Mouse (Mus musculus) G1E-ER4 (cell line): ENCODE data around the gene Kcnd2. TPM values are rescaled to one million over a fixed set of nuclear protein-coding genes. Genes with fewer than 3 reads are reported as not detected.

Experiments
- GATA1 ChIP-seq: IDR thresholded peaks from one replicate; pipeline ENCODE4 v1.8.0; 2012; ENCODE audit warnings: low read length, inconsistent platforms
- polyA plus RNA-seq: library from polyadenylated mRNA; stranded (reverse); fragments of >175 nt; gene quantifications from 2 replicates; pipeline ENCODE4 v1.2.3, GENCODE M21; 2012

Gene Kcnd2
- polyA plus RNA-seq, 1 experiment, result not detected

DNA sequence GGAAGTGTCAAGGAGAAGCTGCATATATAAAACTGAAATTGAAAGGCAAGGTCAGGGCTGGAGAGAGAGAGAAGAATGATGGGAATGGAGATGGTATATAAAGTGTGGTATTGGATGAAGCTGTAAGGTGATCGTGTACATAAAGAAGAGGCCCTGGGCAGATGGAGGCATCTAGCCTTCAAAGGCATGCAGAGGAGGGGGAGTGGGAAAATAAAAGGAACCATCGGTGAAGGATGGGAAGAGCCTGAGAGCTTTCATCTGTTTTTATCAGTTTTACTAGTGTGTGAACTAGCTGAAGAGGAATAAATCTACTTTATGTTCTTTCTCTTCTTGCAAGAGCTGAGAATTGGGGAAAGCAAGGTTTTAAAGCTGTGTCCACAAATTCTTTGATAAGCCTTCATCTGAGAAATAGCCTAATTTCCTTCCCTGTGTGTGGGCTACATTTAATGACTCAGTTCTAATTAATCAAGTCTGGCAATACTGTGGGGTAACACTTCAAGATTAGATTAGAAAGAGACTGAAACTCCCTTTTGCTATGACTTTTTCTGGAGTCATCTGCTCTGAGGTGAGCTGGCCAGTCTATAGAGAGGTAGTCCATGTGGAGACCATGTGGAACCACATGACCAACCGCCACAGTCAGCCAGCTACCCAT, 529.4 kb downstream of the Kcnd2 start:
- no peak for TF ChIP-seq GATA1

DNA sequence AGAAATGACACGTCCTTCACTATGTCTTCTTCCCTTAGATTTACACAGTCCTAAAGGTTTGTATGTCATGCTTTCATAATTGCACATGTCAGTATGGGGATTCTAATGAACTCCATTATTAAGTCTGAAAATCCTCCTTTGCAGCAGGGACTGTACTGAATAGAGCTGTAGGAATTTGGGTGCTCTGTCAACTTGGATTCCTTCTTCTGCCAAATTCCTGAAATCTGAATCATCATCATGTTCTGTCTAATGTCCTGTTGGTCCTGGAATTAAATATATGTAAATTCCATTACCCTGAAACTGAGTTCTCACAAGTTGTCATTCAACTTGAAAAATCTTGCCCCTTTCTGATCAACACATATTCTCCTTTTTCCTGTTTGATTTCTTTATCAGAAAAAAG, 532.2 kb downstream of the Kcnd2 start:
- no peak for TF ChIP-seq GATA1

- no peak for TF ChIP-seq GATA1
Measured at GRCm38 (mm10) chr6:21767787-21768221, 552.5 kb downstream of the Kcnd2 start.

DNA sequence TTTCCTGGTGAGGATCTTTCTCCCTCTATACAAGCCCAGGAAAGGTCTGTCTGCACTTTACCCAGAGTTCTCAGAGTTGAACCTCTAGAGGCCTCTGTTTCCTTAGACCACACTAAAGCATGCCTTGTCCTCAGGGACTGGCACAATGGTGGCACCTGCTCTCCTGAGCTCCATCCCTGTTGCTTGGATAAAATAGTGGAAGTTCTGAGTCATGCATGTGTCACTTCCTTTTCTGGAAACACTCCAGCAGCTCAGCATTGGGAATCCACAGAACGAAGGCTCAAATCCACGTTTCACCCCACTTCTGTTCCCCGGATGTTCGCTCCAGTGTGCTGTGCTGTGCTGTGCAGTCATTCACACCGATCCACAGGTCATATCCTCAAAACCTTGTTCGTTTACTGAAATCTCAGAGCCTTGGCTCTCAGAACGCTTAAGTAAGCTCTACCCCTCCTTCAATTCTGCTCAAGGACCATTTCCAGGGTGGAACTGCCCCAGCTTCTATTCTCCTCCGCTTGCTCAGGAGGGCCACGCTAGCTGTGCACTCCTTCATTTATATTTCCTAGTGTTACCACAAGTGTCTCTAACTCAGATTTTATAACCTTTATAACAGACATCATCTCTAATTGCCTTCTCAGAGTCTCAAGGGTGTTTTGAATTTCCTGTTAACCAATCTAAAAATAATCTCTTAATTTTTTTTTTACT, 553.6 kb downstream of the Kcnd2 start:
- TF ChIP-seq GATA1, result no peak

GRCm38 (mm10) chr6:21769447-21769809, 554.1 kb downstream of the Kcnd2 start:
- no peak for TF ChIP-seq GATA1

- no peak for TF ChIP-seq GATA1
Measured at GRCm38 (mm10) chr6:21774213-21774916, 559.1 kb downstream of the Kcnd2 start.
